Mouse (Mus musculus) midbrain, embryonic 14.5 days (tissue): ENCODE measurements at regions not wholly inside any gene's neighbourhood (a gene's known extent, or its start where the extent isn't known, plus 50 kb on each side); places are given as distances from the start of the nearest gene placed in this dataset.

Experiments
- ATAC-seq: fragments of 200-750 bp; cut with Nextera tagmentation; 2 replicates; pipeline ENCODE4 v1.8.0; 2017; ENCODE audit warnings: moderate number of reproducible peaks, moderate library complexity; ENCODE audit not compliant: low FRiP score, low TSS enrichment
- DNase-seq: peaks from one replicate; pipeline ENCODE4 v3.0.0-alpha.2; 2015
- H3K27ac ChIP-seq: fragments of 300-500 bp; sonication (generic); replicated peaks from 2 replicates; pipeline ENCODE4 v1.5.1; 2014; ENCODE audit warnings: mild to moderate bottlenecking, low read depth, low read length, moderate library complexity
- H3K27me3 ChIP-seq: fragments of 300-500 bp; sonication (generic); 2 replicates; pipeline ENCODE4 v1.6.1; 2014; ENCODE audit warnings: low read length, control low read depth, mixed read lengths; ENCODE audit not compliant: control insufficient read depth, insufficient read depth
- H3K36me3 ChIP-seq: fragments of 300-500 bp; sonication (generic); 2 replicates; pipeline ENCODE4 v1.6.1; 2014; ENCODE audit warnings: low read length, control low read depth; ENCODE audit not compliant: control insufficient read depth, insufficient read depth
- H3K4me1 ChIP-seq: fragments of 300-500 bp; sonication (generic); 2 replicates; pipeline ENCODE4 v1.6.1; 2014; ENCODE audit warnings: mild to moderate bottlenecking, antibody characterized with exemption, low read length, control low read depth; ENCODE audit not compliant: control insufficient read depth, insufficient read depth
- H3K4me2 ChIP-seq: fragments of 300-500 bp; sonication (generic); 2 replicates; pipeline ENCODE4 v1.6.1; 2014; ENCODE audit warnings: mild to moderate bottlenecking, low read length, moderate library complexity
- H3K4me3 ChIP-seq: fragments of 300-500 bp; sonication (generic); replicated peaks from 2 replicates; pipeline ENCODE4 v1.5.1; 2014; ENCODE audit warnings: low read depth, low read length
- H3K9ac ChIP-seq: fragments of 300-500 bp; sonication (generic); replicated peaks from 2 replicates; pipeline ENCODE4 v1.6.1; 2014; ENCODE audit warnings: mild to moderate bottlenecking, low read length, moderate library complexity
- H3K9me3 ChIP-seq: fragments of 300-500 bp; sonication (generic); 2 replicates; pipeline ENCODE4 v1.6.1; 2016; ENCODE audit warnings: low read length, control low read depth, mixed read lengths; ENCODE audit not compliant: control insufficient read depth
- WGBS: fragments of 180-500 bp; shearing (Covaris S2); extraction: QIAGEN DNeasy Blood & Tissue Kit; methylation state at CpG from one replicate; pipeline ENCODE4 v1.1.7; 2014; 5-methylcytosine and 5-hydroxymethylcytosine counted together

GRCm38 (mm10) chr2:51055339-51055738, 93.6 kb downstream of the Rnd3 start:
- no peak for ATAC-seq
- Histone ChIP-seq H3K4me1 (no peaks in the 10 kb centered on the region; the same call in 1 of the 2 replicates), H3K9me3 (no peaks in the 10 kb centered on the region), H3K36me3 (no peaks in the 10 kb centered on the region), H3K4me2 (no peak overlapping the region), H3K4me3 (no peak overlapping the region), H3K27me3 (no peaks in the 10 kb centered on the region), H3K27ac (no peak overlapping the region), H3K9ac (no peak overlapping the region)
- 65% methylated on average over 3 of the region's 3 CpGs for WGBS
- DNase-seq, result no peak

GRCm38 (mm10) chr2:51049834-51050170, 99.1 kb downstream of the Rnd3 start:
- ATAC-seq (no peak), DNase-seq (no peak)
- Histone ChIP-seq H3K27ac (no peak overlapping the region), H3K27me3 (no peaks in the 10 kb centered on the region), H3K9ac (no peak overlapping the region), H3K4me1 (no peaks in the 10 kb centered on the region), H3K36me3 (no peaks in the 10 kb centered on the region), H3K4me3 (no peak overlapping the region), H3K4me2 (no peak overlapping the region), H3K9me3 (no peaks in the 10 kb centered on the region)
- 55% methylated on average over 3 of the region's 3 CpGs for WGBS

GRCm38 (mm10) chr2:51049101-51049833, 99.6 kb downstream of the Rnd3 start:
- H3K36me3 ChIP-seq, result no peaks in the 10 kb centered on the region
- ATAC-seq (no peak), DNase-seq (no peak)
- H3K4me3 ChIP-seq, result no peak overlapping the region
- no peak overlapping the region for H3K4me2 ChIP-seq
- H3K27ac ChIP-seq, result no peak overlapping the region
- no peak overlapping the region for H3K9ac ChIP-seq
- no peaks in the 10 kb centered on the region for H3K9me3 ChIP-seq
- H3K27me3 ChIP-seq, result no peaks in the 10 kb centered on the region
- WGBS, result 60% methylated on average over 8 of the region's 8 CpGs
- no peaks in the 10 kb centered on the region for H3K4me1 ChIP-seq

DNA sequence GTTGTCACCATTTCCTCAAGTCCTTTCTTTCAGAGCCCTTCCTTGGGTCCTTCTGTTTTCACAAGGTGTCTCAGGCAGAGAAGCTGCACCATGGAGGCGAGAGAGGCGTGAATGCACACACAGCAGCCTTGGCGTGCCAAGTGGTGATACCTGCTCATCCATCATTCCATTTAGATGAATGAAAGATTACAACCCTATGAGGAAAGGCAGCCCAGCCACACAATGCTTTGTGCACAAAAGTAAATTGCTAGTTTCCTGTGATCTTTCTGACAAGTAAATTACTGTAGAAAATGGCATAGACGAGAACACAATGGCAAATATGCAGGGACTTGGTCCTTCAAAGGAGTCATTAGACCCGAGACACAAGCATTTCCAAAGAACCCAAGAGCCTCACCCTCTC, 101.4 kb downstream of the Rnd3 start:
- no peak overlapping the region for H3K4me2 ChIP-seq

GRCm38 (mm10) chr2:51045626-51046025, 103.3 kb downstream of the Rnd3 start:
- DNase-seq, result no peak
- no peaks in the 10 kb centered on the region for H3K36me3 ChIP-seq
- no peak overlapping the region for H3K9ac ChIP-seq
- H3K4me3 ChIP-seq, result no peak overlapping the region
- WGBS, result 60% methylated on average over 2 of the region's 2 CpGs
- H3K27me3 ChIP-seq, result no peaks in the 10 kb centered on the region
- H3K9me3 ChIP-seq, result no peaks in the 10 kb centered on the region
- no peak for ATAC-seq
- H3K27ac ChIP-seq, result no peak overlapping the region
- H3K4me2 ChIP-seq, result no peak overlapping the region
- H3K4me1 ChIP-seq, result no peaks in the 10 kb centered on the region

More for the DNA sequence above, 101.4 kb downstream of the Rnd3 start:
- Histone ChIP-seq H3K27me3 (no peaks in the 10 kb centered on the region), H3K4me1 (no peaks in the 10 kb centered on the region), H3K9me3 (no peaks in the 10 kb centered on the region), H3K9ac (no peak overlapping the region), H3K36me3 (no peaks in the 10 kb centered on the region), H3K27ac (no peak overlapping the region), H3K4me3 (no peak overlapping the region)
- WGBS, result 80% methylated on average over 5 of the region's 5 CpGs
- ATAC-seq (no peak), DNase-seq (no peak)

DNA sequence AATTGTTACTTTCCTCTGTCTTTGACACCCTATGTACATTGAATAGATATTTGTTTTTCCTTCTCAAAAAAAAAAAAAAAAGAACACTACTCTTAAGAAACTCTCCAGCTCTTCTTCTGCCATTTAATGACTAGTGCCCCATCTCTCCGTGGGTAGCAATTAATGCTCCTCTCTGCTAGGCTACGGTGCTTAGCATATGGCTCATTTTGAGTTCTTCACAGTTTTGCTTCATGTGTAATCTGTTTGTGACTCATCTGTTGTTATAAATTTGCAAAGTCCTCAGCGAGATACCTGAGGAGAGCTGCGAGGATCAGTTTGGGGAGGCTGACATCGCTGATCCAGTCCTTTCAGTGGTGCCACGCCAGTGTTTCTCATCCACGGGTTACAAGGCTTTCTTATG, 107.8 kb downstream of the Rnd3 start:
- no peaks in the 10 kb centered on the region for H3K36me3 ChIP-seq

DNA sequence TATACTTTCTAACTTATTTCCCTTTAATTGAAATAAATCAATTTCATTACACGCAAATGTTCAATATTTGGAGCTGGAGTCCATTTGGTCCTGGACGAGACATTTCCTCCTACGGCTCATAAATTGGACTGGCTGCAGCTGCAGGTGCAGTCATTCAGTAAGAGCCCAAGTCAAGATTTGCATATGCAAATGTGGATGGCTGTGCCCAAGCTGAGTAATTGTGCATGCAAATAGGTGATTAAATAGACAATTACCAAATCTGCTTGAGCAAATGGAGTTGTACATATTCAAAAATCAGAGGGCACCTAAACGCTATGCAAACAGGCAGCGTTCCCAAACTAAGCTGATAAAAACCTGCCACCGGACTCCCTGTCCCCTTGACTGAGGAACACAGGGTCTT, 110.2 kb downstream of the Rnd3 start:
- Histone ChIP-seq H3K27ac (no peak overlapping the region), H3K4me2 (no peak overlapping the region), H3K4me1 (peaks cover 7% of the 10 kb centered on the region; the same call in 1 of the 2 replicates), H3K4me3 (no peak overlapping the region), H3K27me3 (no peaks in the 10 kb centered on the region), H3K36me3 (no peaks in the 10 kb centered on the region), H3K9me3 (no peaks in the 10 kb centered on the region), H3K9ac (no peak overlapping the region)
- no peak for ATAC-seq
- 41% methylated on average over 6 of the region's 6 CpGs for WGBS
- peak; percentile 56 for DNase-seq

More for the DNA sequence above, 107.8 kb downstream of the Rnd3 start:
- no peak overlapping the region for H3K27ac ChIP-seq
- no peak overlapping the region for H3K9ac ChIP-seq
- no peak overlapping the region for H3K4me3 ChIP-seq
- ATAC-seq, result no peak
- DNase-seq, result no peak
- H3K4me1 ChIP-seq, result peaks cover 7% of the 10 kb centered on the region; the same call in 1 of the 2 replicates
- H3K4me2 ChIP-seq, result no peak overlapping the region
- 62% methylated on average over 7 of the region's 7 CpGs for WGBS
- no peaks in the 10 kb centered on the region for H3K9me3 ChIP-seq
- no peaks in the 10 kb centered on the region for H3K27me3 ChIP-seq

DNA sequence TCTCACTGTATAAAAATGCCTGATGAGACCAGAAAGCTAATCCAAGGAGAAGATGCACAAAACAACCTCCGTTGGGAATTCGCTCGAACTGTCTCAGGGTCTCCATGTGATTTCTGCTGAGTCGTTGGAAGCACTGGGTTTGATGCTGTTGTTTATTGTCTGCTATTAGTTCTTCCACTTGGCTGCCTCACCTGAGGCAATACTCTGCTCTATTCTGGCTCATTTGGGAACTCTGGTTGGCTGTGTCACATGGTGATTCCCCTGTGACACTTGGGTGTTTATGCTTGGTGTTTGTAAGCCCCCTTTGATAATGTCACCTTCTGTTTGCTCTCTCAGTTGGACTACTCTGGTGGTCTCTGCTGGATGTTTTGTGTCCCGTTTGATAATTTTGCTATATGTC, 111.9 kb downstream of the Rnd3 start:
- 83% methylated on average over 5 of the region's 5 CpGs for WGBS
- Histone ChIP-seq H3K27ac (no peak overlapping the region), H3K9me3 (no peaks in the 10 kb centered on the region), H3K4me1 (peaks cover 11% of the 10 kb centered on the region; the same call in 1 of the 2 replicates), H3K27me3 (no peaks in the 10 kb centered on the region), H3K9ac (no peak overlapping the region), H3K36me3 (no peaks in the 10 kb centered on the region), H3K4me3 (no peak overlapping the region), H3K4me2 (no peak overlapping the region)
- ATAC-seq, result no peak
- DNase-seq, result no peak

- H3K9me3 ChIP-seq, result no peaks in the 10 kb centered on the region
- H3K36me3 ChIP-seq, result no peaks in the 10 kb centered on the region
- H3K4me1 ChIP-seq, result peaks cover 11% of the 10 kb centered on the region; the same call in 1 of the 2 replicates
- WGBS, result 39% methylated on average over 8 of the region's 8 CpGs
- H3K4me2 ChIP-seq, result no peak overlapping the region
- no peak overlapping the region for H3K4me3 ChIP-seq
- no peak for ATAC-seq
- no peak overlapping the region for H3K9ac ChIP-seq
- no peak overlapping the region for H3K27ac ChIP-seq
- no peaks in the 10 kb centered on the region for H3K27me3 ChIP-seq
- peak; percentile 21 for DNase-seq
Observed at GRCm38 (mm10) chr2:51036190-51036755, 112.6 kb downstream of the Rnd3 start.
